Mouse (Mus musculus): Measurements from ENCODE around the gene Reep3. TPM values are rescaled to one million over a fixed set of nuclear protein-coding genes. Genes with fewer than 3 reads are reported as not detected.

The Reep3 gene
- total and polyA plus RNA-seq, 3 experiments: 0.01 TPM; not detected in 2

- no peaks in the 10 kb centered on the region for H3K36me3 ChIP-seq (ENCODE audit: control insufficient read depth in 1 of 2, insufficient read depth in 2 of 2, low read length in 2 of 2)
- DNase-seq (ENCODE audit: low read depth, low spot score): no peak
- no peaks in the 10 kb centered on the region for H3K9me3 ChIP-seq (replicated peaks; ENCODE audit: insufficient read depth, low read length)
- H3K4me3 ChIP-seq (ENCODE audit: control insufficient read depth in 1 of 2, insufficient read depth in 1 of 2, low read depth in 2 of 2, low read length in 2 of 2): no peak overlapping the region
- H3K79me2 ChIP-seq (ENCODE audit: control insufficient read depth, insufficient read depth, low read length, poor library complexity): no peaks in the 10 kb centered on the region
- H3K4me1 ChIP-seq (ENCODE audit: control insufficient read depth in 1 of 2, insufficient read depth in 2 of 2, low read length in 2 of 2): peaks cover 0 to 2% of the 10 kb centered on the region in 2 experiments; a peak in 1 of 4 replicates
- TF ChIP-seq SMC3 (IDR thresholded peaks at IDR 0.05; ENCODE audit: low read depth, low read length) (no peak), MAX (IDR thresholded peaks at IDR 0.05; ENCODE audit: low read length) (no peak), EP300 (IDR thresholded peaks at IDR 0.05; ENCODE audit: low read depth in 1 of 2, low read length in 2 of 2) (no peak), GABPA (IDR thresholded peaks at IDR 0.05; ENCODE audit: low read depth, low read length) (no peak), ZMIZ1 (IDR thresholded peaks at IDR 0.05; ENCODE audit: low read depth, low read length) (no peak), MYB (IDR thresholded peaks at IDR 0.05; ENCODE audit: low read depth, low read length) (no peak), TAL1 (IDR thresholded peaks at IDR 0.05; ENCODE audit: low read length) (no peak), ETS1 (IDR thresholded peaks at IDR 0.05; ENCODE audit: low read depth, low read length) (no peak), RCOR1 (IDR thresholded peaks at IDR 0.05; ENCODE audit: low read depth, low read length) (no peak), TBP (IDR thresholded peaks at IDR 0.05; ENCODE audit: low read depth, low read length) (no peak), E2F4 (IDR thresholded peaks at IDR 0.05; ENCODE audit: borderline replicate concordance, low read depth, low read length) (no peak), JUND (IDR thresholded peaks at IDR 0.05; ENCODE audit: low read depth, low read length) (no peak), USF2 (IDR thresholded peaks at IDR 0.05; ENCODE audit: borderline replicate concordance in 1 of 2, insufficient read depth in 1 of 2, low read depth in 1 of 2, low read length in 2 of 2) (no peak), BHLHE40 (IDR thresholded peaks at IDR 0.05; ENCODE audit: borderline replicate concordance, low read depth, low read length) (no peak), CHD1 (IDR thresholded peaks at IDR 0.05; ENCODE audit: low read depth, low read length) (no peak), RAD21 (IDR thresholded peaks at IDR 0.05; ENCODE audit: low read depth, low read length) (no peak), UBTF (IDR thresholded peaks at IDR 0.05; ENCODE audit: borderline replicate concordance, insufficient read depth, low read depth, low read length) (no peak), ZC3H11A (IDR thresholded peaks at IDR 0.05; ENCODE audit: low read depth, low read length) (no peak)
- no peak overlapping the region for H3K27ac ChIP-seq (ENCODE audit: control insufficient read depth, low read depth, low read length)
- H3K27me3 ChIP-seq (ENCODE audit: control insufficient read depth in 1 of 2, insufficient read depth in 2 of 2, low read length in 2 of 2): no peaks in the 10 kb centered on the region
- no peak overlapping the region for H3K9ac ChIP-seq (ENCODE audit: control insufficient read depth, low read depth, low read length, poor library complexity, severe bottlenecking)
Observed at GRCm38 (mm10) chr10:67029297-67029696, 67.4 kb downstream of the Reep3 start.

GRCm38 (mm10) chr10:67026375-67026774 is 70.4 kb downstream of the Reep3 start:
- no peak overlapping the region for H3K27ac ChIP-seq (ENCODE audit: control insufficient read depth, low read depth, low read length)
- H3K4me3 ChIP-seq (ENCODE audit: control insufficient read depth in 1 of 2, insufficient read depth in 1 of 2, low read depth in 2 of 2, low read length in 2 of 2): no peak overlapping the region
- TF ChIP-seq JUND (IDR thresholded peaks at IDR 0.05; ENCODE audit: low read depth, low read length): no peak
- no peak for TF ChIP-seq RAD21 (IDR thresholded peaks at IDR 0.05; ENCODE audit: low read depth, low read length)
- TF ChIP-seq RCOR1 (IDR thresholded peaks at IDR 0.05; ENCODE audit: low read depth, low read length): no peak
- TF ChIP-seq HCFC1 (IDR thresholded peaks at IDR 0.05; ENCODE audit: low read depth, low read length): no peak
- TF ChIP-seq ZKSCAN1 (IDR thresholded peaks at IDR 0.05; ENCODE audit: low read depth, low read length): no peak
- TF ChIP-seq KAT2A (conservative IDR thresholded peaks at IDR 0.05; ENCODE audit: low read depth, low read length): no peak
- no peak for TF ChIP-seq NRF1 (IDR thresholded peaks at IDR 0.05; ENCODE audit: insufficient read depth, low read depth, low read length, poor library complexity, severe bottlenecking)
- no peak for TF ChIP-seq SMC3 (IDR thresholded peaks at IDR 0.05; ENCODE audit: low read depth, low read length)
- TF ChIP-seq ETS1 (IDR thresholded peaks at IDR 0.05; ENCODE audit: low read depth, low read length): no peak
- TF ChIP-seq UBTF (IDR thresholded peaks at IDR 0.05; ENCODE audit: borderline replicate concordance, insufficient read depth, low read depth, low read length): no peak
- TF ChIP-seq TBP (IDR thresholded peaks at IDR 0.05; ENCODE audit: low read depth, low read length): no peak
- TF ChIP-seq TAL1 (IDR thresholded peaks at IDR 0.05; ENCODE audit: low read length): no peak
- no peak for TF ChIP-seq TCF12 (IDR thresholded peaks at IDR 0.05; ENCODE audit: low read depth, low read length)
- TF ChIP-seq MYC (IDR thresholded peaks at IDR 0.05; ENCODE audit: low read depth, low read length): no peak
- TF ChIP-seq SIN3A (IDR thresholded peaks at IDR 0.05; ENCODE audit: low read length): no peak
- TF ChIP-seq USF1 (IDR thresholded peaks at IDR 0.05; ENCODE audit: low read depth, low read length): no peak
- DNase-seq (ENCODE audit: low read depth, low spot score): no peak
- peaks cover 0 to 2% of the 10 kb centered on the region in 2 experiments; a peak in 1 of 4 replicates for H3K4me1 ChIP-seq (ENCODE audit: control insufficient read depth in 1 of 2, insufficient read depth in 2 of 2, low read length in 2 of 2)
- H3K9ac ChIP-seq (ENCODE audit: control insufficient read depth, low read depth, low read length, poor library complexity, severe bottlenecking): no peak overlapping the region
- H3K79me2 ChIP-seq (ENCODE audit: control insufficient read depth, insufficient read depth, low read length, poor library complexity): no peaks in the 10 kb centered on the region
- no peaks in the 10 kb centered on the region; a peak in 1 of 4 replicates for H3K27me3 ChIP-seq (ENCODE audit: control insufficient read depth in 1 of 2, insufficient read depth in 2 of 2, low read length in 2 of 2)
- H3K36me3 ChIP-seq (ENCODE audit: control insufficient read depth in 1 of 2, insufficient read depth in 2 of 2, low read length in 2 of 2): no peaks in the 10 kb centered on the region
- H3K9me3 ChIP-seq (replicated peaks; ENCODE audit: insufficient read depth, low read length): no peaks in the 10 kb centered on the region
